Mouse (Mus musculus): ENCODE results near the gene Cybrd1.

Gene Cybrd1

DNA sequence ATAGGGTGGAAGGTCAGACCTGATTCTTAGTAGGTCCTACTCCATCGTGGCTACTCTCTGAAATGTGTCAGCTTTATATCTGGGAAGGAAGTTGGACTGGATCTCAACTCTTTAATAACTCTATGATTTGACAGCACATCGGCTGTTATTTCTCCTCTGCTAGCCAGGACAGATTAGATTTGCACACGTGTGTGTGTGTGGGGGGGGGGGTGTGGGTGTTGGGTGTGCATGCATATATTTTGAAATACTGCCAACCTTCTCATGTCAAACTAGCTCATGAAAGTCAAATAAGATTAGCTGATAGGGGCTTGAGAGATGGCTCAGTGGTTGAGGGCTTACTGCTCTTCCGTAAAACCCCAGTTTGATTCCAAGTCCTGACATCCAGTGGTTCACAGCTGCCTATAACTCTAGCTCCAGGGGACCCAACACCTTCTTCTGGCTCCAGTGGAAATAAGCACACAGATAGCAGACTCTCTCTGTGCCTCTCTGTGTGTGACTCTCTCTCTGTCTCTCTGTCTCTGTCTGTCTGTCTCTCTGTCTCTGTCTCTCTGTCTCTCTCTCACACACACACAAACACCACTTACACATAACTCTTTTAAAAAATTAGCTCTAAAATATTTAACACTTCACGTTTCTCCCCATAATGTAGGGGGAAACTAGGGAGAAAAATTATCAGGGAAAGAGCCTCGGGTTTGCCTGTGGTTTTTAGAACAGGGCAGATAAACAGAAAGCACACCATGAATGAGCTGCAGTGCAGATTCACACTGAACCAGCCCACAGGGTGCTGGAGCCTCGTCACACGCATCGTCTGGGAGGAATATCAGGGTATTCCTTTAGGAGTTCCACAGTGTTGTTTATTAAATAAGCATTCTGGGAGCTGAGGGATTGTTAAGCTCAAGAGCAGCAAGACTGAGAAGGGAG is 58.9 kb downstream of the Cybrd1 start:
- DNase-seq, result no peak

DNA sequence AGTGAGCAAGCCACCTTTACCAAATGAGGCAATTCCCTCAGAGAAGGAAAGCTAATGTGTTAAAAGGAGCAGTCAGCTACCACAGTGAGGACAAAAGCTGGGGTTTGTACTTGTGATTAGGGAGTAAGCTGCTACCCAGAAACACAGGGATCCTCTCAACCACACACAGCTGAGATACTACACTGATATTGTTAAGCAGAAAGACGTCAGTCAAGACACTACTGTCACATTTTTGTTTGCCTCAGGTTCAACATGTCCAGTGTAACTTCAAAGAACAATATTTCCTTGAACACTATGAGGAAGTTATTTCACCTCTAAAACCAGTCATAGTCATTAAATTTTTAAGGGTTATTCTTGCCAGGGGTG is 59.5 kb downstream of the Cybrd1 start:
- DNase-seq, result no peak

- DNase-seq, result no peak
Observed at GRCm38 (mm10) chr2:71177760-71178159, 60.0 kb downstream of the Cybrd1 start.

DNA sequence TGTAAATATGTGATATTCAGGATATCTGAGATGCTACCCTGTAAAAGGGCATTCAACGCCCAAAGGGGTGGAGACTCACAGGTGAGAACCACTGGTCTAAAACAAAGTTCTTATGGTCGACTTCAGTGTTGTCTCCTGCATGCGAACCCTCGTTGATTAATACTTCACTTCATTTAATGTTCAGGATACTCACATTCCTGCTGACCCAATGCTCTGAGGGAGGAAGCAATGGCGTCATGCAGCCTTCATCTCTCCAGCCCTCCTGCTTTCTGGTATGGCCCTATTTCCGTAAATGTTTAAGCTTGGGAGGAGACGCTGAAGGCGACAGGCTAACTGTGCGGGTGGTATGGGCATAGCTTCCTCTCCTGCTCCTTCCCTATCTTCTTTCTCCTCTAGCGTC is 62.0 kb downstream of the Cybrd1 start:
- no peak for DNase-seq

DNA sequence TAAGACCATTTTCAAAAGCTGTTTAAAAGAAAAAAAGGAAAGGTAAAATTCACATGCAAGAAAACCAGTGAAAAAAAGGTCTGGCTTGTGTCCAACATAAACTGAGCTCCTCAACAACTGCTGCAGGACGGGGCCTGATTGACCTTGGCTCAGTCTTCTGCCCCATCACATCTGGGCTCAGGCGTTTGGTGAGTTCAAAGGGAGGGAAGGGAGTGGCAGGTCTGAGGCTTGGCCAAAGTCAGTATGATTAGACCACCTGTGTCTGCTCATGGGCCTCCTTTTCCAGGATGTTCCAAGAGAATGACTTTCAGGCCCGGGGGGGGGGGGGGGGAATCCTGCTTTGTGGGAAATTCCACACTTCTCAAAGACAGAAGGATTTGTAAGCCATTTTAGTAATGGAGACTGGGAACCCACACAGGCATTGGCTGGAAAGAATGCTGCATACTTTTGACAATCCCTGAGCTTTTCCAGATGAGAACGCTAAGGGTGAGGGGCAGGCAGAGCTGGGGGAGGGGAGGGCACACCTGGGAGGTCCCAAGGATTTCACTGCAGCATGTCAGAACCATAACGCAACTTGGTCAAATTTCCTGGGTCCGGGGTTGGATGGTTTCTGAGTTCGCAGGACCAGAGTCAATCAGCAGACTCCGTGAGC is 63.0 kb downstream of the Cybrd1 start:
- no peak for DNase-seq

DNA sequence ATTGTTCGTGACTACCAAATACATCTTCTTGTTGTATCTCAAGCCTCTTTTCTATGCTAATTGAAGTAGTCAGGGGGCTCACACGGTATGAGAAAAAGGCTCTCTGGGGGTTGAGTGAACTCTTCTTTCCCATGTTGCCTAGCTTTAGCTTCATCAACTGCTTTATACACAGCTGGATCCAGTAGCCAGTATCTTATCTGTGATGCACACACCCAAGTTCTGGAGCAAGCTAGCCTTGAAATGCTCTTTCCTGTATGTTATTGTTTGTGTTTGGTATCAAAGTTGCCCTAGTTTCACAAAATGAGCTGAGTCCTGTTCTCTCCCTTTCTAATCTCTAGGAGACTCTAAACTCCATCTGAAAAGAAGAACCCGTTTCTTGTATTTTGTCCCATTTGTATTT is 70.2 kb downstream of the Cybrd1 start:
- DNase-seq, result no peak

DNA sequence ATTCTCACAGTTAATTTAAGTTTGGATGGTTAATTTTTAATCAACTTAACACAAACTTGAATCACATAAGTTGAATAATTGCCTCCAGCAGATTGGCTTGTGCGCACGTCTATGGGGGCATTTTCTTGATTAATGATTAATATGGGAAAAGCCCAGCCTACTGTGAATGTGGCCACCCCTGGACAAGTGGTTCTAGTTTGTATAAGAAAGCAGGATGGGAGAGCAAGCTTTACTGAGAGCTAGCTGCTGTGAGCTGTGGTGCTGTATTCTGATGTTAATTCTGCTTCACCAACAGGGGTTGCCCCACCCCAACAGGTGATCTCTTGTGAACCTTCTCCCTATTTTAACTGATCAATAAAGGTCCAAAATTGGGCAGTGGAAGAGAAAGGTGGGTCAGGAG is 71.1 kb downstream of the Cybrd1 start:
- DNase-seq, result no peak

GRCm38 (mm10) chr2:71191391-71192194 is 73.9 kb downstream of the Cybrd1 start:
- DNase-seq, result no peak

- DNase-seq, result no peak
Observed at GRCm38 (mm10) chr2:71192195-71192807, 74.6 kb downstream of the Cybrd1 start.
